Mouse (Mus musculus) frontal cortex, postnatal 25 days (tissue): ENCODE measurements around the gene Ccdc22.
A peak's percentile ranks its signal among the peaks of the same experiment; 100 is the strongest.

ENCODE experiments used
- DNase-seq, 2 experiments: peaks; one replicate each; pipeline ENCODE4 v3.0.0; 2022; ENCODE audit warnings: low spot score in 2 of 2

The Ccdc22 gene

DNA sequence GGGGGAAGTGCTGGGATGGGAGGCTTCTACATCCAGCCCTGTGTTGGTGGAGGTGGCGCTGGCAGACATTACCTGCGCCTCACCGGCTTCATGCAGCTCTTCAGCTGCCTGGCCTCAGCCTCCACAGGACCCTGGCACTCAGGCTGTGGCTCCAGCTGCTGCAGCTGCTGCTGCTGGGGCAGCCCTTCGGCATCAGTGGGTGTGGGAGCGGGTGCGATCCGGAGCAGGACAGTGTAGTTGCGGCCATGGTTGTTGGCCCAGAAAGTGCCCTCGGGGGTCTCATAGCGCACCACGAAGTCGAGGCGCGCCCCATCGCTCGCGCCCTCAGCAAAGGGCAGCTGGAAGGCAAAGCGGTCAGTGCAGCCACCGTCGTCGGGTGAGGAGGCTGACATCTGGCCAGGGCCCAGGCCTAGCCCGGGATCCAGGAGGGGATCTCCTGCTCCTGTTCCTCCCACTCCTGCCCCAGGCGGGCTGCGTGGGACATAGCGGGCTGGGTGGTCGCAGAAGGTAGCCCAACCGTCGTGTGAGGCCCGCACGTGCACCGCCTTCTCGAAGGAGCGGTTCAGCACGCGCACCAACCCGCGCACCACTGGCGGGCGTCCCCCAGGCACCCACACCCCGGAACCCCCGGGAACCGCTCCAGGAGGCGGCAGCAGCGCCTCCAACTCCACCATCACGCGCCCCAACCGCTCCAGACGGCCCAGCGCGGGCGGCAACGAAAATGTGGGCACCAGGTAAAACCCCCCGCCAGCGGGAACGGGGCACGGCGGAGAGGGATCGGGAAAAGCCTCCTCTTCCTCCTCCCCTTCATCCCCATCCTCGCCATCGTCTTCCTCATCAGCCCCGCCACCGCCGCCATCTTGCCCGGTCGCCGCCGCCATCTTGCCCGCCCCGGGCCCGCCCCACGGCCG is 31.9 kb downstream of the Ccdc22 start, which contains the start of gene Foxp3:
Gene Foxp3, plus strand, starts transcription at position 469 of the 911 bp plus-strand sequence.
- DNase-seq: peak; percentile 5 to 10

DNA sequence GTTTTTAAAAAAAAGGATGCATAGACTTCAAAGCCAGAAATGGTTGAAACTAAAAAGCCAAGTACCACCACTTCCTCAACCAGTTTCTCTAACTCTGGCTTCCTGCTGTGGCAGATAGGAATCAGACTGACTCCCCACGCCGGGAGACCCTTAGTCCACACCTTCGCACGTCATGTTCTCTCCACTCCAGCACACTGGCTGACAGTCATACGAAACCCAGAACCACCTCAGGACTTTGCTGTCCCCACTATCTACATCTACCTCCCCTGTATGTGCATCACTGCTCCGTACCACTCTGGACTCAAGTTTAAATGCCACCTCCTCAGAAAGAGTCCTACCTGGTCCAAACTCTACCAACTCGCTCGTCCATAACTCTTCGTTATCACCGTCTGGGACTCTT is 32.9 kb downstream of the Ccdc22 start:
- no peak for DNase-seq

DNA sequence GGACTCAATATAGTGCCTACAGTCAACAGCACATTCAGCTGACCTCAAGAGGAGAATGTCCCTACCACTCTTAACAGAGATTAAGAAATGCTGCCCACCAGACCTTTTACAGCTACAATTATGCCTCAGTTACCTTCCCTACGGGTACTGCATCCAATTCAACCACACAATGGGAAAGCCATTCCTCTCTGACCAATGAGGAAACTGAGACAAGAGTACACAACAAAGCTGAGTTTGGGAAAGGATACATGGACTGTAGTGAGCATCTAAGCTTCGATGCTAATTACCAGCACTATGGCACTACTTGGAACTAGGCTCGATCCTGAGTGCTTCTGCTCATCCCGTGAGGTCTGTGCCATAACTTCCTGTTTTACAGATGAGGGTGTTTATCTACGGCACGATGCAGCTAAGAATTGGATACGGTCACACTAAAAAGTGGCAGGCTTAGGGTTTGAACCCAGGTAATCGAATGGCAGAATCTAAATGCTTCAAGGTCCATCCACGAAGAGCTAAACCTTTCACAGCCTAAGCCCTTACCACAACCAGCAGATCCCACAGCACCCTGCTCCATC is 33.7 kb downstream of the Ccdc22 start:
- DNase-seq: no peak

DNA sequence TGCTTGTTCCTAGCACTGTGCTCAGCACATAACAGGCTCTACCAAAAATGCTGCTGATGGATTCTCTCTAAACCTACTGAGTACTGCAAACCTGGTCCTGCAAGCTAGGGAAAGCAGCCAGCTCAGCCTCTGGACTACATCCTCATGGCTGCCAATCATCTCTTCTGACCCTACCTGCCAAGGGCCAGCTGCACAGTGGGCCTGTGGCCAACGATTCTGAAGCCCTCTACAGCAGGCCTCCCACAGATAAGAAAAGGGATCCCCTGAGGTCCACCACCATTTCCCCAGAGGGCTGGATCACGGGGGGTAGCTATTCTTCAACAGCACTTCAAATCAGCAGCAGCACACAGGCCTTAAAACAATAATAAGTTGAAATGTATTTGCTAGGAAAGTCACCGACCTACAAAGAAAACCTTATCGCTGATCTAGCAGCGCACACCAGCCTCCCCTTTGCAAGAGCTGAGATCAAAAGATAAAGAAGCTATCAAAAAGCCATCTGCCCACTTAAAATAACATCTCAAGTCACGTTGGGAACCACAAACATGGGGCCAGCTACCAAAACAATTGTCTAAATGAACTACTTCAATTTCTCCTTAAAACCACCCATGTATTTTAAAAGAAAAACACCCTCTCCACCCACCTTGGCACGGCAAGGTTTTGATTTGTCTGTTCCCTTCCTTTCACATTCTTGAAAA is 34.7 kb downstream of the Ccdc22 start:
- DNase-seq: no peak

DNA sequence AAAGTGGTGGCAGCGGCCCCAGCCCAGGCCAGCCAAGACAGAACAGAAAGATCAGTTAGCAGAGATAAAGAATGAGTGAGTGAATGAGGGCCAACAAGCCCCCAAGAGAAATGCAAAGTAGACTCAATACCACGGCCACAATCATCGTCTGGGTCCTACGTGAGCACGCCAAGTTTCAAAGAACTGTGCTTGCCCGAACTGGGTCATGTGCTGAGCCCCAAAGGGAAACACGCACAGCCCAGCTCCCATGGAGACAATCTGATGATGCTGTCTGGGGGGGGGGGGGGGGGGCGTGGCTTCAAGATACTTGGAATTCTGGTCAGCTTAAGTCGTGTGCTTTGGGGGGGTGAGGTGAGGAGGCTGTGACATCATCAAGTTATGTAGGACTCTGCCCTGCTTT is 37.8 kb downstream of the Ccdc22 start:
- no peak for DNase-seq

DNA sequence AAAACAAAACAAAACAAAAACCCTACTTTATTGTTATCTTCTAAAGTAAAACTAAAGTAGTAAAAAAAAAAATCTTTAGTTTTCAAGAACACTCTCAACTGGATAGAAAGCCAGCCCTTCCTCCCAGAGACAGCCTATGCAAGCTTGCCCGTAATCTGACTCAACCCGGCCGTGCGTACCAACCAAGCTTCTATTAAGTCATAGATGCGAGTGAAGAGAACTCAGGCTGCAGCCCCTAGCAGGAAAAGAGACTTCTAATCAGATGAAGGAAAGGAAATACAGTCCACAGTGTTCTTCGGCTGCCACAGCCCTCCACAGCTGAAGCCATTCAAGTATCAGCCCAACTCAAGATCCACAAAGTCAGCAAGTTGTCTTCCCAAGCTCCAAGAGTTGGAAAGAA is 39.0 kb downstream of the Ccdc22 start:
- no peak for DNase-seq

DNA sequence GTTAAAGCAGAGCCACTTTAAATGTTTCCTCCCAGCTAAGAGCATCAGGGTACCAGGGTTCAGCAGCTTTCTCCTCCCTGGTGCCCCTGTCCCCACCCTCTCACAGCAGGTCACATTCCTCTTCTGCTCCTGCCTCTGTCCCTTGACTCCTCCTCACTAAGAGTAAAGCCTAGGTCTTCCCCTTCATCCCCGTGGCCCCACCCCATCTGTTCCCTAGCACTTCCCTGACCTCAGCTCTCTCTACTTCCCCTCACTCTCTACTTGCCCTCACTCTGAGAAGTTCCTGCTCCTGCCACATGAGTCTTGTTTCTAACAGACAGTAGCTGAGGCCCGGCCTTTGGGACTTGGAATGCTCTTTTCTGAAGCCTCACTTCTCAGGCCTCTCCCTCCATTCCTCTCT is 42.2 kb downstream of the Ccdc22 start:
- no peak for DNase-seq

DNA sequence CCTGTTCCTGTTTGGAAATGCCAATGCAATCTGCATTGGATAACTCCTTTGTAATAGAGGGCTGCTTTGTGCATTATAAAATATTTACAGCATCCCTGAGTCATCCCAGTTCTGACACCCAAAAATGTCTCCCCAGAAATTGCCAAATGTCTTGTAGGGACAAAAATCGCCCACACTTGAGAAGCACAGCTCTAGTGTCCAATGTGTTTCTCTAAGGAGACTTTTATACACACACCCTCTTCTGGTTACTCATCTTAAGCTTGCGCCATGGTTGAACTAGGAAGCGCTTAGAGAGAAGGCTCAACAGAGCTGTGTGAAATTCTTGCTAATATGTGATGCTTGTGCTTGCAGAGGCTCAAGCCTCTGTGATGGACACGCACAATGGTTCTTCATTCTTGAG is 51.8 kb downstream of the Ccdc22 start:
- DNase-seq: no peak
